In genomic region chrX:73921823-73922549, GRCm38 (mm10) we compare ENCODE assay signal across 8 mouse cellular contexts. TPM values are rescaled to one million over a fixed set of nuclear protein-coding genes. Genes with fewer than 3 reads are reported as not detected.
DNase-seq lines count a peak whose midpoint lies in the region; ATAC-seq and TF ChIP-seq lines count a peak whose summit lies in the region.

Gene Arhgap4 (minus strand): TSS chrX:73921870.
Gene Naa10 (minus strand): TSS chrX:73921944.

- TF ChIP-seq POLR2A in cerebellum, adult 2 months (IDR thresholded peaks at IDR 0.05; ENCODE audit: borderline replicate concordance, insufficient read depth, low read length): peak; percentile 52

- no peak for TF ChIP-seq CTCF in cerebellum, adult 2 months (IDR thresholded peaks at IDR 0.05; ENCODE audit: borderline replicate concordance, insufficient read depth, low read depth, low read length)
- no peak for TF ChIP-seq CTCF in forebrain, postnatal 0 days (IDR thresholded peaks at IDR 0.05; ENCODE audit: low read depth)

- H3K4me1 ChIP-seq in cerebellum, adult 2 months (ENCODE audit: control insufficient read depth, insufficient read depth, low read length): 0 out of 2 replicates have a peak, but pooled peaks cover 2% of the 10 kb centered on the region
- H3K4me1 ChIP-seq in forebrain, postnatal 0 days (ENCODE audit: insufficient read depth): 0 out of 2 replicates have a peak, but pooled peaks cover 4% of the 10 kb centered on the region
- H3K4me1 ChIP-seq in lung, embryonic 16.5 days (replicated peaks; ENCODE audit: control insufficient read depth, insufficient read depth, low read length): no peaks in the 10 kb centered on the region

- peak; percentile 99 for ATAC-seq in forebrain, postnatal 0 days
- peak; percentile 98 for ATAC-seq in hematopoietic stem cell, adult 5-6 weeks (replicated peaks in 1 of 2; ENCODE audit: insufficient read depth in 1 of 2, low FRiP score in 2 of 2, low TSS enrichment in 1 of 2, low read depth in 1 of 2, poor library complexity in 2 of 2, severe bottlenecking in 2 of 2)
- ATAC-seq in lung, embryonic 16.5 days (ENCODE audit: low read depth): peak; percentile 98

- peak; percentile 96 for DNase-seq in MEL-GATA-1-ER (ENCODE audit: extremely low read depth, low read depth)
- peak; percentile 92 for DNase-seq in cerebellum, adult 2 months
- peak; percentile 91 for DNase-seq in forebrain, postnatal 0 days
- peak; percentile 56 for DNase-seq in layer of hippocampus, adult 9-10 months (ENCODE audit: low spot score)
- peak; percentile 83 for DNase-seq in ovary, postnatal 36 days (ENCODE audit: low spot score)
- DNase-seq in thymus, postnatal 25 days: peak; percentile 81

- H3K4me2 ChIP-seq in forebrain, postnatal 0 days (ENCODE audit: low read depth): peak within 1 kb of the TSS; percentile 57
- H3K4me2 ChIP-seq in lung, embryonic 16.5 days (ENCODE audit: low read depth, low read length): peak within 1 kb of the TSS; percentile 68

- no peaks in the 10 kb centered on the region for H3K27me3 ChIP-seq in cerebellum, adult 2 months (ENCODE audit: control insufficient read depth, insufficient read depth, low read length)
- no peaks in the 10 kb centered on the region for H3K27me3 ChIP-seq in forebrain, postnatal 0 days (ENCODE audit: insufficient read depth, low read length)
- H3K27me3 ChIP-seq in lung, embryonic 16.5 days (ENCODE audit: control insufficient read depth, insufficient read depth, low read depth, low read length): no peaks in the 10 kb centered on the region

- peak within 1 kb of the TSS; percentile 67 for H3K9ac ChIP-seq in forebrain, postnatal 0 days
- H3K9ac ChIP-seq in lung, embryonic 16.5 days (ENCODE audit: low read length): peak within 1 kb of the TSS; percentile 74

- WGBS in cerebellum, adult 2 months: 8% methylated on average over 42 of the region's 43 CpGs
- WGBS in forebrain, postnatal 0 days: 25% methylated on average over 43 of the region's 43 CpGs
- WGBS in lung, embryonic 16.5 days: 9% methylated on average over 41 of the region's 43 CpGs

- 0 out of 2 replicates have a peak, but pooled peaks cover 2% of the 10 kb centered on the region for H3K36me3 ChIP-seq in forebrain, postnatal 0 days (ENCODE audit: insufficient read depth)
- H3K36me3 ChIP-seq in lung, embryonic 16.5 days (ENCODE audit: control insufficient read depth, insufficient read depth, low read length): no peaks in the 10 kb centered on the region

- H3K9me3 ChIP-seq in forebrain, postnatal 0 days (ENCODE audit: low read length): no peaks in the 10 kb centered on the region
- no peaks in the 10 kb centered on the region for H3K9me3 ChIP-seq in lung, embryonic 16.5 days (ENCODE audit: control insufficient read depth, low read length)

- H3K4me3 ChIP-seq in cerebellum, adult 2 months (replicated peaks; ENCODE audit: insufficient read depth, low read depth, low read length): peak within 1 kb of the TSS; percentile 69
- H3K4me3 ChIP-seq in forebrain, postnatal 0 days (ENCODE audit: low read depth, low read length): peak within 1 kb of the TSS; percentile 49
- peak within 1 kb of the TSS; percentile 67 for H3K4me3 ChIP-seq in lung, embryonic 16.5 days (ENCODE audit: low read length)

- peak within 1 kb of the TSS; percentile 79 for H3K27ac ChIP-seq in cerebellum, adult 2 months (ENCODE audit: insufficient read depth, low read length)
- H3K27ac ChIP-seq in forebrain, postnatal 0 days (ENCODE audit: low read depth, low read length): peak within 1 kb of the TSS; percentile 67
- H3K27ac ChIP-seq in lung, embryonic 16.5 days (ENCODE audit: low read length): peak within 1 kb of the TSS; percentile 80

RNA-seq across cellular contexts. Expression of gene Arhgap4, which starts in this region (rescaled TPM):
- 5.4 and 5.9 TPM in 2 replicates for polyA plus RNA-seq in cerebellum, adult 2 months (2012; rRNA removed)
- total RNA-seq in forebrain, postnatal 0 days (2014; rRNA removed): 2.0 and 4.8 TPM in 2 replicates
- polyA plus RNA-seq in forebrain, postnatal 0 days (2015; fragmentation: Nextera tagmentation; extraction: Ambion mirVana): 1.1 and 1.6 TPM in 2 replicates
- 46.5 and 80.0 TPM in 2 replicates for total RNA-seq in hematopoietic stem cell, adult 5-6 weeks (2017)
- polyA plus RNA-seq in lung, embryonic 16.5 days (2015; fragmentation: Nextera tagmentation; extraction: Ambion mirVana): 3.1 and 3.5 TPM in 2 replicates

RNA-seq across cellular contexts. Expression of gene Naa10, which starts in this region (rescaled TPM):
- polyA plus RNA-seq in cerebellum, adult 2 months (2012; rRNA removed): 92.3 and 96.2 TPM in 2 replicates
- 68.9 and 71.2 TPM in 2 replicates for total RNA-seq in forebrain, postnatal 0 days (2014; rRNA removed)
- 92.1 and 100 TPM in 2 replicates for polyA plus RNA-seq in forebrain, postnatal 0 days (2015; fragmentation: Nextera tagmentation; extraction: Ambion mirVana)
- 130 and 136 TPM in 2 replicates for total RNA-seq in hematopoietic stem cell, adult 5-6 weeks (2017)
- polyA plus RNA-seq in lung, embryonic 16.5 days (2015; fragmentation: Nextera tagmentation; extraction: Ambion mirVana): 132 and 136 TPM in 2 replicates

Comparison
In these comparisons a context has a peak if more than half of its experiments do, and no peak if none do; other contexts are left out.
1. Peak in every context shown above with its lines: DNase-seq, ATAC-seq, H3K4me3 ChIP-seq and H3K27ac ChIP-seq.